Mouse (Mus musculus) adrenal gland, adult 18-20 months (tissue): Measurements from ENCODE around the gene Cxxc4. TPM values are rescaled to one million over a fixed set of nuclear protein-coding genes. Genes with fewer than 3 reads are reported as not detected.

Experiments
- DNase-seq, 2 experiments: peaks; one replicate each; pipeline ENCODE4 v3.0.0; 2021 to 2022; ENCODE audit warnings: low spot score in 2 of 2
- microRNA-seq, 2 experiments: library from miRNA; unstranded; fragments of <30 nt; microRNA quantifications; one replicate each; pipeline ENCODE4 v1.2.0; 2021; ENCODE audit warnings: borderline number of aligned reads in 2 of 2
- total RNA-seq, 2 experiments: library from RNA; stranded (reverse); gene quantifications; 1 replicate in 1 of 2; 2 replicates in 1 of 2; pipeline ENCODE4 v1.2.3; 2021

Gene Cxxc4
- total RNA-seq, 2 experiments from 2014 or later, result 4.9 TPM

DNA sequence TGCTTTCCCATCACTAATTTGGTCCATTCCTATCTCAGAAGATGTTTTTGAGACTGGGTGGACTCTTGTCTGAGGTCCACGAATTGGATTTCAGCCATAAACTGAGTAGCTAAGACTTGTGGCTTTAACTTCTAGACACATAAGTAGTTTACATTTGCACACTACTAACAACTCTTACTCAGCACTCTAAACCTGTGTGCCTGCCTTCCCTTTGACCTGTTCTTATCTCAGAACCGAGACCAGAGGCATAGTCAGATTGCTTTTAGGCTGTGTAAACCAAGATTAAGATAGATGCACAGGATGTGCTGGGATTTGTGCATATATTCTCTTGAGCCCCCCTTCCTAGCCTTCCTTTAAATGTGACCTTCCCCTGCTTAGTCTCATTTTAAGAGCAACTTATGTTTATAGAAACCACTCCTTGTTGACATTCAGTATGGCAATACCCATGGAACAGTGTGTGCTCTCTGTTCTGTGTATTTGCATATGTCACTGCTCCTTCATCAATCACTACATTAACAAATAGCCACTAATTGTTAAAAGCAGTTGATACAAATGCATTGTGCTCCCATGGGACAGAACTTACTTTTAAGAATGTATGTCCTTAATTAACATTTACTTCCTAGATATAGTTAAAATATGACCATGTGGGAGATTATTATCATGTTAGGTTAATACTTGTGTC, 7.0 kb downstream of the Cxxc4 start:
- DNase-seq, result no peak

DNA sequence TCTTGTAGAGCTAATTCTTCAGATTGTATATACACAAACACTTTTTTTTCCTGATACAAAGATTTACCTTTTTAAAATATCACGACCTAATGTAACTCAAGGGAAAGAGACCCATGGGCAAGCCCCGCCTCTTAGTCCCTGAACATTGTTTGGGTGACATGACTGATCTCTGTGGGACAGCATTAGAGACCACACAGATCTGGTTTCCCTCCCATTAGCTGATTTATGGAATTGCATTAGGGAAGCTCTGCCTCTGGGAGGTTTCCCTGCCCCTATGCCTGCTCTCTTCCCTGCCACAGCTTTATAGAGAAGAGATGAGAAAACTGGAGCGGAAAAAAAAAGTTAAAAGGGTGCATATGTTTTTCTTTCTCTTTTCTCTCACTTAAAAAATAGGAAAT, 7.6 kb downstream of the Cxxc4 start:
- no peak for DNase-seq

DNA sequence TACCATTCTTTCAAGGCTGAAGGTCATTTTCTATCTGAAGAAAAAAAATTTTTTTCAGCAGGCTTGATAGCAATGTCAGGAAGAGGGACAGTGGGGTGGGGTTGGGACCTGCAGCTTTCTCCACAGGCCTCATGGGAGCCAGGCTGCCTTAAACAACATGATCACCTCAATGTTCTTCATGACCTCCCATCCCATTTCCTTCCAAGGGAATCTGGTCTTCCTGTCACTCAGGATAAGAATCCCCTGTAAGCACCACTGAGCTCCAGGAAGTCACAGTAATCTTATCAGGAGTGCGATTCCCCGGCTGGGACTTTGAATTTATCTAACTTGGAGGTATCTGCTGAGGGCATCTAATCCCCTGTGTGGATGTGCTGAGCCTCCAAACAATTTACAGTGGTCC, 17.9 kb downstream of the Cxxc4 start:
- DNase-seq, result no peak

DNA sequence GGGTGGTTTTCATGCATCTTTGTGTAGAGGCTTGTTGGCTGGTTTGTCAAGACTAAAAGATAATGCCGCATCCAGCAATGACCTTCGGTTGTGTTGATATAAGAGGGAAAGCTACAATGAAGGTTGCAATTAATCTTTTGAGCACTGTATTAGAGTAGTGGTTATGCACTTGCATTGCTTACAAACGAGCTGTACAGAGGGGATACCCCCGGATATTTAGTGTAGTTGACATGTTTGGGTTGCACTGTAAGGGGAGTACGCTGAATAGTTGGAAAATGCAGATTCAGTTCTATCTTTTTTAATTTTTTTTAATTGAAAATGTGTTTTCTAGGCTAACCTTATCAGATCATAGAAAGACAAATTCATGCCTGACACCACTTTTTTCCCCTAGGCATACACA, 22.4 kb downstream of the Cxxc4 start:
- DNase-seq, result no peak

DNA sequence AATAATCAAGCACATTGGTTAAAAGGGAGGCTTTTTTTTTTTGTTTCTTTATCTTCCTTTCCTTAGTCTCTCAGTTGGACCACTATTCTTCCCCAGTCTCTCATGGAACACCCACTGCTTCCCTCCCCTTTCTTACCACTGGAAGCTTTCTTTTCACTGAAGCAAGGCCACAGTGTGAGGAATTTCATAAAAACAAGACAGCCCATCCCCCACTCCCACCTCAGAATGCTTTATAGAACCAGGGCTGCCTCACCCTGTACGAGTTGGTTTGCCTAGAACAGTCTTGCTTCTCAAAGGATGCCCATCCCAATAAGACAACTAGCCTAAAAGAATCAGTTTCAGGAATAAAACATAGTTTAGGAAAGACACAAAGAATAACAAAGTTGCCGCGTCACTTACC, 23.0 kb downstream of the Cxxc4 start:
- no peak for DNase-seq

DNA sequence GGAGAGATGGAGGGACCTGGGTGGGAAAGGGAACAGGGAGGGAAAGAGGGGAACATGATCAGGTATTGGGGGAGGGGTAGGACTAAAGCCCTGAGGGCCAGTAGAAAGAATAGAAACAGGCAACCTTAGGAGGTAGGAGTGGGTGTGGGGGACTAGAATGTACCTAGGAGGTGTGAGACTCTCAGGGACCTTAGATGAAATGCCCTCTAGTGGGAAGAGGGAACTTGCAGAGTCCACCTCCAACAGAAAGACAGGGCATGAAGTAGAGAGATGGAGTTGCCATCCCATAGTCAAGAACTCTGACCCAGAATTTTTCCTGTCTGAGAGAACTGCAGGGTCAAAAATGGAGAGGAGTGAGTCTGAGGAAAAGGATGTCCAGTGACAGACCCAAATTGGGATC, 43.4 kb downstream of the Cxxc4 start:
- no peak for DNase-seq

DNA sequence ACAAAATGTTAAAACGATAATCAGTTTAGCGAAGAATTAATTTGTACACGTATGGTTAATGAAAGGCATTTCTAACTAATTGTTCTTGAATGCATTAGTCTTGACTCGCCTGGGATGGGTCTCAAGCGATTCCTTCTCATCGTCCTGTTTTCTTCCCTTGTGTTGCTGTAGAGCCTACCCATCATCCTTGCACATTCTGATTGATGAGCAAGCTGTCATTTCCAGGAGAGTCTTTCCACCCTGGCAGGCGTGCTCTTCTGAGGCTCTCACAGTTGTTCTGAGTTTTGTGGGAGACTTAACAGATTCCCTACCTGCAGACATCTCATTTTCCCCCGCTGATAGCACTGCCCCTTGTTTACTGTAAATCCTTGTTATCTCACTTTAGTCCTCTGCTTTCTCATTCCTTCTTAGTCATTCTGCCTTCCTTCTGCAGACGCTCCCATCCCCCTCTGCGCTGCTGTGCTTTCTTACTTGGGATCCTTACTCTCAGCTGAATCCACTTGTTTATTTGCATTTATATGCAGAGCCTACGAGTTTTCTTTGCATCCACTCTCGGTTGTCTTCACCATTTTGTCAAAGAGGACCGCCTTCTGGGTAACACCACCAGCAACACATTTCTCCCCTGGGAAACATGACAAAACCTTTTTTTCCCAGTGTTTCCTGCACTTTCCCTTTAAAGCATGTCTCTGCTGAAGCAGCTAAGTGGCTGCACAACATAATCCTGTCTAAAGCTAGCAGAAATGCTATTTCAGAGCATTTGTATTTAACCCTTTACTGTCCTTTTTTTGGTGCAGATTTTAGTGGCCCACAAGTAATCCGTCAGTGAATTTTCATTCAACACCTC, 45.5 kb downstream of the Cxxc4 start:
- DNase-seq, result no peak

DNA sequence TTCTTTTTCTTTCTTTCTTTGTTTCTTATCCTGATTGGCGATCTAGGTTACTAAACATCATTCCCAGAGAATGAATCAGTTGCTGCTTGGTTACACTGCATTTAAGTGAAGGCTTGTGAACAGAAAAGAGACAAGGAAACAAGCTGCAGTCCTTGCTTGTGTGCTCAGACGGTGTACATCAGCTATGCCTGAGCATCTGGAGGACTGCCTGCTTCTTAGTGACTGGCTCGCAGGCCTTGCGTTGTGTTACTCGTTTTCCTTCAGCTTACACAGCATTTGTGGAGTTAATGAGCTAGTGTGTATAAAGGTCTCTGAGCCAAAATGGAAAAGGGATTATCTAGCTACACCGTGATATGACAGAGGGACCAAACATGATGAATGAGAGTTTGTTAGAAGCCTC, 58.9 kb downstream of the Cxxc4 start:
- no peak for DNase-seq

DNA sequence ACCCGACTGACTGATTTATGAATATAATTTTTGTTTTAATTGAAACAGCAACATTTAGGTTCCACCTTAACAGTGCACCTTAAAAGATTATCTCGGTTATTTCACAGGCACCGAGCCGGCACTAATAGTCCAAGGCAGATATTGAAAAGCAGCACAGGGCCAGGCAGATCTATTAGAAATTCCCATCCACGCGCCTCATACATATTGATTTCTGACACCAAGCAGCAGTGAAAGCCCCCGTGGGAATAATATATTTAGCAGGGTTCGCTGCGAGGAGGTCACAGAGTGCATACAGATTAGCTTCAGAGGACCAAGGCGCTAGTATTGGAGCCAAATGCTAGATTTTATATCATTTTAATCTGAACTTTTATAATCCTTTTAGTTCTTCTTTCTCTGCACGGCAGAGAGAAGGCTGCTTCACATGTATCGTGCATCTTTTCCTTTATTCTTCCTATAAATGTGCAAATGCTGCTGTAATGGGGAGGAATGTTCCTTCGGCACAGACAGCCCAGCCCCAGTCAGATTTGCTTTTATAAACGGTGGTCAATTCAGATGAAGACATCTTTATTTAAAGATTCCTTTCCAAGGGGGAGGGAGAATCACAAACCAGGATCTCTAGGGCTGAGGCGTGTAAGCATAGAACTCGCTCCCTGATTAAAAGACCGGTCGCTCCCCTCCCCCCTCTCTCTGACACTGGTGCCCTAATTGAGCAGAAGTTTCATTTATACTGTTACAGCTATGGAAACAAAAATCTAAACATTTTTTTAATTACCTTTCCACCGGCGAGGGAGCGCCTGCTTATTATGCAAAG, 66.6 kb downstream of the Cxxc4 start:
- DNase-seq, result no peak

DNA sequence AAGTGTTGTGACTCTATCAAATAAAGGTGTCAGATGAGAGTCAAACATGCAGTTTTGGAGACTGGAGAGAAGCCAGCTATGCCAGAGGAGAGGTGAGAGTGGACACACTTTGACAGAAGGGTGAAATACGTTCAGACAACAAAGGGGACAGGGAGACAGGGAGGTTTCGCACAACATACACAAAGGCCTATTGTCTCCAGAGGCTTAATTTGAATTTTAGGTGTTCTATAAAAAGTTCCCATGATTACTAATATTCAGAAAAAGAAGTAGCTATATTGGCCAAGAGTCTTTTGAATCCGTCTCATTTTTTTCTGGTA, 67.2 kb downstream of the Cxxc4 start:
- no peak for DNase-seq

DNA sequence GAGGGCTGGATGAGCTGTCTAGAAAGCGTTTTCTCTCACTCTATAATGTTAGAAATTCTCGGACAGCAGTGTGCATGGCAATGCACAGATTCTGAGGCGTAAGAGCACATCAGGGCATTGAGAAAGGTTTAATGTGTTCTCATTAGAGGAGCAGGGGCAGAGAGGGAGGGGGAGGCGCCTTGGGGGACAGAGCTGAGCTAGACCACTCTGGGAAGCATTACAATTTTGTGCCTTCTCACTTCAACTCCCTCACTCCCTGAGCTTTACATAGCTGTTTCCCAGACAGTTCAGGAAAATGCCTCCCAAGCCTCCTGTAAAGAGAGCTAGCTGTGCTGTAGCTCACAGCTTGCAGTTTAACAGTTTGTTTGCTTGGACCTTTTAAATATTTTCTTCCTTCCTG, 70.2 kb downstream of the Cxxc4 start:
- no peak for DNase-seq

DNA sequence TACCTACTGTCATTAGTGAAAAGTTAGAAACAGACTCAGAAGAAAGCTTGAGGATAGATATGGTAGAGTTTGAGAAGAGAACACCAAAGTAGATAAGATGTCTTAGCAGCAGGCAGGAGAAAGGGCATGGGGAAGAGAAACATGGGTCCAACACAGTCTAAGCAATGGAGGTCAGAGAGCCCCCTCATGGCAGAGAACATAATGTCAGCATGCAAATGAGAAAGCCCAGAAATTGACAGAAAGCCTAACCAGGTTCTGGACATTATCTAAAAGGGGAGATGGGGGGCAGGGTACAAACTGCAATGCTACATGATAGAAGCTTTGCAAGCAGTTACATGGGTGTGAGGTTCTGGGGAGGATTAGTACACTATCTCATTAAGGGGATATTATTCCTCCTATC, 71.5 kb downstream of the Cxxc4 start:
- DNase-seq, result no peak

Small RNA genes within 50 kb of the gene (microRNA-seq; reads per million reads assigned to microRNA genes)
- gene Mir1895, result 0 reads per million in 2 experiments
